Mouse (Mus musculus) liver, postnatal 0 days (tissue): Measurements from ENCODE around the gene Hmgcs2.

ENCODE experiments used
- CTCF ChIP-seq: sonication (generic); IDR thresholded peaks from 2 replicates; pipeline ENCODE4 v1.5.1; 2016; ENCODE audit warnings: antibody characterized with exemption, low read depth
- EP300 ChIP-seq: IDR thresholded peaks from 2 replicates; pipeline ENCODE4 v1.6.1; 2016; ENCODE audit warnings: antibody characterized with exemption, low read depth, mild to moderate bottlenecking

DNA sequence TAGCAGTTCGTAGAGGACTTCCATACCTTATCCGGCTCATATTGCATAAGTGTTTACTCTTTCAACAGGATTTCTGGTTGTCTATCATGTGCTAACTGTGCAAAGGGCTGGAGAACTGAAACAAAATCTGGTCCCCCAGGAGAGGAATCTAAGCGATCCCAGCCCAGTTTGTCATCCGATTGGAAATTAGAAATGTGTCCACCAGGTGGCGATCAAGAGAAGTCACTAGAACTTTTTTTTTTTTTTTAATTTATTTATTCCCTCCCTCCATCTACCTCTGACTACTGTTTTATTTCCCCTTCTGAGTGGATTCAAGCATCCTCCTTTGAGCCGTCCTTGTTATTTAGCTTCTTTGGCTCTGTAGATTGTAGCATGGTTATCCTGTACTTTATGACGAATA is 73.7 kb downstream of the Hmgcs2 start:
- TF ChIP-seq EP300, result no peak
- TF ChIP-seq CTCF, result peak; percentile 61
